8 mouse cellular contexts compared by ENCODE assay signal in the genomic region with DNA sequence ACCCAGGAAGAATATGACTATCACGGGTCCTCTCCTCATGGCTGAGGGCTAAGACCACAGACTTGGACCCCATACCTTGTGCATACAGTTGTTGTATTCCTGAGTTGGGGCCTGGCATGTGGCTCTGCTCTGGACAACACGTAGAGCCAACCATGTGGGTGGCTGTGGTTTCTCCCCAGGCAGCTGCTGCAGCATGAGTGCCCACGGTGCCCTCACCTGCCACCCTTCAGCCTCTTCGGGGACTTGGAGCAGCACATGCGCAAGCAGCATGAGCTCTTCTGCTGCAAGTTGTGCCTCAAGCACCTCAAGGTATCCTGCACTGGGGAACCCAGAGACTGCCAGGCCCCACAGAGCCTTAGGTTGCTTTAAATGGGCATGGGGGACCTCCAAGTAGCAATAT. TPM values are rescaled to one million over a fixed set of nuclear protein-coding genes. Genes with fewer than 3 reads are reported as not detected.
"Had no signal": no experiment of that assay in that cellular context is flagged by ENCODE, and none has a peak within 500 bp of the region (broad histone marks: within the 10 kb centered on the region; RNA-seq: fewer than 3 reads in every experiment).

No protein-coding gene starts in this region.

- H3K27ac ChIP-seq: midbrain, embryonic 13.5 days; midbrain, embryonic 15.5 days; neural tube, embryonic 13.5 days; stomach, embryonic 15.5 days; stomach, postnatal 0 days had no signal

- ATAC-seq: midbrain, embryonic 13.5 days; midbrain, embryonic 15.5 days had no signal

- H3K27me3 ChIP-seq: midbrain, embryonic 13.5 days; midbrain, embryonic 15.5 days; neural tube, embryonic 13.5 days; stomach, embryonic 15.5 days had no signal

- H3K9ac ChIP-seq: lung, embryonic 14.5 days; midbrain, embryonic 13.5 days; midbrain, embryonic 15.5 days; neural tube, embryonic 13.5 days; stomach, embryonic 15.5 days had no signal

- H3K9me3 ChIP-seq: midbrain, embryonic 13.5 days; midbrain, embryonic 15.5 days; neural tube, embryonic 13.5 days; stomach, embryonic 15.5 days had no signal

- H3K4me2 ChIP-seq: lung, embryonic 14.5 days; midbrain, embryonic 11.5 days; midbrain, embryonic 13.5 days; midbrain, embryonic 15.5 days; neural tube, embryonic 13.5 days; stomach, embryonic 15.5 days had no signal

- H3K4me3 ChIP-seq: midbrain, embryonic 13.5 days; midbrain, embryonic 15.5 days; neural tube, embryonic 13.5 days; stomach, embryonic 15.5 days had no signal

RNA-seq across cellular contexts. Expression of gene Npw, which starts 18.6 kb away (rescaled TPM):
- polyA plus RNA-seq: midbrain, embryonic 11.5 days; midbrain, embryonic 13.5 days; neural tube, embryonic 11.5 days; neural tube, embryonic 13.5 days had no signal
